Mouse (Mus musculus) cerebellum, adult 8-10 months (tissue): ENCODE data around the gene Chrnb1.

Experiments used
- DNase-seq: peaks from one replicate; pipeline ENCODE4 v3.0.0; 2022

Chrnb1 gene

GRCm38 (mm10) chr11:69767625-69767909, 28.2 kb downstream of the Chrnb1 start:
- no peak for DNase-seq

GRCm38 (mm10) chr11:69766872-69767624, 28.7 kb downstream of the Chrnb1 start:
- DNase-seq: no peak

GRCm38 (mm10) chr11:69766126-69766609, 29.6 kb downstream of the Chrnb1 start:
- peak; percentile 76 for DNase-seq

GRCm38 (mm10) chr11:69765221-69766125, 30.3 kb downstream of the Chrnb1 start, which contains the start of gene Zbtb4:
TSS of gene Zbtb4 (plus strand) at chr11:69765912.
- peak; percentile 55 for DNase-seq

- DNase-seq: no peak
Measured at GRCm38 (mm10) chr11:69763551-69763950, 32.2 kb downstream of the Chrnb1 start.

- no peak for DNase-seq
Measured at GRCm38 (mm10) chr11:69761868-69762267, 33.9 kb downstream of the Chrnb1 start, which contains the start of gene Slc35g3. TSS of gene Slc35g3 (minus strand) at chr11:69761968.

GRCm38 (mm10) chr11:69760901-69761200, 34.9 kb downstream of the Chrnb1 start:
- peak; percentile 42 for DNase-seq

GRCm38 (mm10) chr11:69760160-69760900, 35.4 kb downstream of the Chrnb1 start:
- peak; percentile 48 for DNase-seq

GRCm38 (mm10) chr11:69758971-69759721, 36.6 kb downstream of the Chrnb1 start:
- DNase-seq: peak; percentile 90

GRCm38 (mm10) chr11:69758478-69758970, 37.2 kb downstream of the Chrnb1 start, which contains the start of gene Polr2a:
TSS of gene Polr2a (minus strand) at chr11:69758637.
- DNase-seq: peak; percentile 97

GRCm38 (mm10) chr11:69758090-69758456, 37.7 kb downstream of the Chrnb1 start:
- peak; percentile 97 for DNase-seq

GRCm38 (mm10) chr11:69757303-69758089, 38.2 kb downstream of the Chrnb1 start:
- no peak for DNase-seq

- DNase-seq: peak; percentile 49
Measured at GRCm38 (mm10) chr11:69754701-69755100, 41.0 kb downstream of the Chrnb1 start.

- DNase-seq: no peak
Measured at GRCm38 (mm10) chr11:69754233-69754632, 41.5 kb downstream of the Chrnb1 start.

GRCm38 (mm10) chr11:69752686-69753085, 43.1 kb downstream of the Chrnb1 start:
- DNase-seq: no peak

GRCm38 (mm10) chr11:69751635-69752034, 44.1 kb downstream of the Chrnb1 start:
- DNase-seq: no peak
